Mouse (Mus musculus) left cerebral cortex, postnatal 10 days (tissue): ENCODE data around the gene Zdhhc19. TPM values are rescaled to one million over a fixed set of nuclear protein-coding genes. Genes with fewer than 3 reads are reported as not detected.

Experiments
- DNase-seq, 2 experiments: peaks; one replicate each; pipeline ENCODE4 v3.0.0; 2021 to 2022; ENCODE audit warnings: low spot score in 2 of 2, mixed read lengths in 1 of 2; ENCODE audit errors: extremely low spot score in 1 of 2
- intact Hi-C: fragments of 180-260 bp; cut with DNase I; formaldehyde crosslinking; loops from one replicate; pipeline ENCODE4 v1.15.1; 2025
- total RNA-seq, 2 experiments: library from RNA; stranded (reverse); gene quantifications; 2 replicates each; pipeline ENCODE4 v1.2.3; 2021

Zdhhc19 gene
- not detected for total RNA-seq

GRCm38 (mm10) chr16:32495965-32496364, at the start of gene Zdhhc19:
Gene Zdhhc19, plus strand, starts transcription at chr16:32496265.
- no peak for DNase-seq
- intact Hi-C loops: no loop called here

- DNase-seq: no peak
- intact Hi-C loops: no loop called here
Observed at GRCm38 (mm10) chr16:32446563-32447138, 49.4 kb upstream of the Zdhhc19 start.

- no peak for DNase-seq
- intact Hi-C loops: no loop called here
Observed at GRCm38 (mm10) chr16:32449665-32450064, 46.4 kb upstream of the Zdhhc19 start.

- no peak for DNase-seq
- intact Hi-C loops: no loop called here
Observed at GRCm38 (mm10) chr16:32450133-32450532, 45.9 kb upstream of the Zdhhc19 start.

- intact Hi-C loops: no loop called here
- no peak for DNase-seq
Observed at GRCm38 (mm10) chr16:32453102-32453501, 43.0 kb upstream of the Zdhhc19 start.

- intact Hi-C loops: no loop called here
- no peak for DNase-seq
Observed at GRCm38 (mm10) chr16:32454646-32455045, 41.4 kb upstream of the Zdhhc19 start.

- no peak for DNase-seq
- intact Hi-C loops: no loop called here
Observed at GRCm38 (mm10) chr16:32456086-32456485, 40.0 kb upstream of the Zdhhc19 start.

- intact Hi-C loops: no loop called here
- DNase-seq: no peak
Observed at GRCm38 (mm10) chr16:32456761-32457160, 39.3 kb upstream of the Zdhhc19 start.

- DNase-seq: peak; percentile 18 to 58
- intact Hi-C loops: no loop called here
Observed at GRCm38 (mm10) chr16:32457589-32458386, 38.3 kb upstream of the Zdhhc19 start.

- DNase-seq: no peak
- intact Hi-C loops: no loop called here
Observed at GRCm38 (mm10) chr16:32460518-32460917, 35.5 kb upstream of the Zdhhc19 start.

- intact Hi-C loops: no loop called here
- DNase-seq: no peak
Observed at GRCm38 (mm10) chr16:32461713-32462112, 34.4 kb upstream of the Zdhhc19 start.

GRCm38 (mm10) chr16:32462950-32463349, 33.1 kb upstream of the Zdhhc19 start:
- intact Hi-C loops: no loop called here
- DNase-seq: no peak

- no peak for DNase-seq
- intact Hi-C loops: no loop called here
Observed at GRCm38 (mm10) chr16:32463426-32463825, 32.6 kb upstream of the Zdhhc19 start.

GRCm38 (mm10) chr16:32464908-32465307, 31.2 kb upstream of the Zdhhc19 start:
- intact Hi-C loops: no loop called here
- no peak for DNase-seq

GRCm38 (mm10) chr16:32468488-32468887, 27.6 kb upstream of the Zdhhc19 start:
- DNase-seq: no peak
- intact Hi-C loops: no loop called here

- intact Hi-C loops: no loop called here
- DNase-seq: no peak
Observed at GRCm38 (mm10) chr16:32469404-32470105, 26.5 kb upstream of the Zdhhc19 start.

GRCm38 (mm10) chr16:32472276-32473015, 23.6 kb upstream of the Zdhhc19 start:
- intact Hi-C loops: no loop called here
- DNase-seq: no peak

GRCm38 (mm10) chr16:32477315-32477714, 18.8 kb upstream of the Zdhhc19 start:
- no peak for DNase-seq
- intact Hi-C loops: no loop called here

GRCm38 (mm10) chr16:32479415-32479814, 16.6 kb upstream of the Zdhhc19 start:
- intact Hi-C loops: no loop called here
- no peak for DNase-seq
